8 mouse cellular contexts compared by ENCODE assay signal in genomic region chr8:119224547-119224946, GRCm38 (mm10).
A peak's percentile ranks its signal among the peaks of the same experiment; 100 is the strongest.
DNase-seq lines count a peak whose midpoint lies in the region; ATAC-seq and TF ChIP-seq lines count a peak whose summit lies in the region.

No protein-coding gene starts in this region.

- H3K4me3 ChIP-seq in liver, postnatal 0 days (ENCODE audit: low read depth, low read length), result no peak overlapping the region
- H3K4me3 ChIP-seq in liver, embryonic 12.5 days, result no peak overlapping the region

- no peaks in the 10 kb centered on the region for H3K4me1 ChIP-seq in liver, postnatal 0 days (ENCODE audit: insufficient read depth)
- H3K4me1 ChIP-seq in liver, embryonic 12.5 days, result no peaks in the 10 kb centered on the region

- no peaks in the 10 kb centered on the region for H3K9me3 ChIP-seq in liver, postnatal 0 days (ENCODE audit: low read length)
- no peaks in the 10 kb centered on the region for H3K9me3 ChIP-seq in liver, embryonic 12.5 days (replicated peaks)

- TF ChIP-seq EP300 in liver, postnatal 0 days (IDR thresholded peaks at IDR 0.05; ENCODE audit: low read depth), result no peak

- intact Hi-C loops in left cerebral cortex, postnatal 14 days (cut with DNase I), result loop anchor here (10.0 kb wide), 1 partner anchor 160 kb away; no protein-coding TSS in a partner anchor

- H3K4me2 ChIP-seq in liver, postnatal 0 days (ENCODE audit: low read depth, low read length), result no peak overlapping the region
- H3K4me2 ChIP-seq in liver, embryonic 12.5 days, result no peak overlapping the region

- peak; percentile 69 for TF ChIP-seq CTCF in liver, postnatal 0 days (IDR thresholded peaks at IDR 0.05; ENCODE audit: low read depth)

- ATAC-seq in cerebellum, adult (ENCODE audit: insufficient number of reproducible peaks, low FRiP score, low TSS enrichment), result no peak
- ATAC-seq in liver, postnatal 0 days, result no peak
- no peak for ATAC-seq in liver, embryonic 12.5 days

- no peak overlapping the region for H3K9ac ChIP-seq in liver, postnatal 0 days (replicated peaks)
- H3K9ac ChIP-seq in liver, embryonic 12.5 days, result no peak overlapping the region

- no peaks in the 10 kb centered on the region for H3K36me3 ChIP-seq in liver, postnatal 0 days (replicated peaks; ENCODE audit: insufficient read depth, low read length)
- H3K36me3 ChIP-seq in liver, embryonic 12.5 days, result no peaks in the 10 kb centered on the region

- WGBS in liver, postnatal 0 days (ENCODE audit: insufficient replicate concordance), result 0% methylated on average over 1 of the region's 1 CpGs
- WGBS in liver, embryonic 12.5 days (ENCODE audit: insufficient replicate concordance), result 0% methylated on average over 1 of the region's 1 CpGs

- peak; percentile 18 to 56 for DNase-seq in cerebellum, adult 18-20 months
- peak; percentile 41 for DNase-seq in liver, postnatal 0 days
- peak; percentile 50 for DNase-seq in ZHBTc4 (ENCODE audit: low read depth, low spot score)
- DNase-seq in embryo, embryonic 11 days, result peak; percentile 13
- DNase-seq in left cerebral cortex, postnatal 14 days (ENCODE audit: low spot score in 2 of 2), result peak; percentile 23 to 36
- peak; percentile 33 for DNase-seq in thymus, postnatal 0 days (ENCODE audit: low spot score)

- H3K27ac ChIP-seq in liver, postnatal 0 days (ENCODE audit: low read depth), result no peak overlapping the region
- no peak overlapping the region for H3K27ac ChIP-seq in liver, embryonic 12.5 days

- H3K27me3 ChIP-seq in liver, postnatal 0 days (ENCODE audit: insufficient read depth, low read length), result no peaks in the 10 kb centered on the region
- H3K27me3 ChIP-seq in liver, embryonic 12.5 days (replicated peaks), result no peaks in the 10 kb centered on the region
